Comparison of ENCODE assay signal across 8 mouse cellular contexts in the genomic region with DNA sequence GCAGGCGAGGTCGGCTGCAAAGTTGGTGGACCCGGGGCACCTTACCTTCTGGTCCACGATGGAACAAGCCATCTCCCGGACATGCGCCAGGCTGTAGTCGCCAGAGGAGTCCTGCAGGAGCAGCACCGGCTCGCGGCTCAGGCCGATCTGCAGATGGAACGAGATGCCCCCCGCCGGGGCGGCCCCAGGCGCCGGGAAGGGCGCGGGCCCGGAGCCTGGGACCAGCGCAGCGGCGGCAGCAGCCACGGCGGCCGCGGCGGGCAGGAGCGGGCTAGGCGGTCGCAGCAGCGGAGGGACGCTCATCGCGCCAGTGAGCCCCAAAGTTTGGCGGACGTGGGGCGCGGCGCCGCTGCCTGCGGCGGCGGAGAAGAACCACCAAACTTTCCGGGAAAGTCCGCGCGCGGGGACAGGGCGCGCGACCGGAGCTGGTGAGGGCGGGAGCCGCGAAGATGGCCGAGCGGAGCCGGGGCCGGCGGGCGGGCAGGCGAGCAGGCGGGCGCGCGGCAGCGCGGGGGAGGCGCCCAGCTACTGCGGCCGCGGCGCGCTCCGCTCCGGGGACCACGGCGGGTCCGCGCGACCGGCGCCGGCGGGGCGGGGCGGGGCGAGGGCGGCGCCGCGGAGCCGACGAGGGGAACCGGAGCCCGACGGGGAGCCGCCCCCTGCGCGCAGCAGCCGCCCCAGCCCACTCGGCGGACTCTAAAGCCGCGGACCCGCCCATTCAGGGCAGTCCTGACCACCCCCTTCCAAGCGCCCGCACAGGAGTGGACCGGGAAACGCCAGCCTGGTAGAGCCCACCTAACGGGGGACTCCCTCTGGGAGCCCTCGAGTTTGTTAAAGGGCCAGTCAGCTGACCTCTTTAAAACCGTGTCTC. TPM values are rescaled to one million over a fixed set of nuclear protein-coding genes. Genes with fewer than 3 reads are reported as not detected.
A peak's percentile ranks its signal among the peaks of the same experiment; 100 is the strongest.
DNase-seq lines count a peak whose midpoint lies in the region; ATAC-seq lines count a peak whose summit lies in the region.

A gene (minus strand): TSS at position 428 of the 871 bp plus-strand sequence.

- no peaks in the 10 kb centered on the region for H3K9me3 ChIP-seq in intestine, embryonic 14.5 days (ENCODE audit: control insufficient read depth, low read length)

- H3K36me3 ChIP-seq in intestine, embryonic 14.5 days (ENCODE audit: control insufficient read depth, insufficient read depth, low read length): no peaks in the 10 kb centered on the region

- intact Hi-C loops in left cerebral cortex, postnatal 10 days (cut with DNase I): no loop called here

- H3K4me2 ChIP-seq in intestine, embryonic 14.5 days (ENCODE audit: low read length): peak within 1 kb of the TSS; percentile 88

- WGBS in intestine, embryonic 14.5 days: under 1% methylated on average over 98 of the region's 114 CpGs

- no peaks in the 10 kb centered on the region for H3K27me3 ChIP-seq in intestine, embryonic 14.5 days (replicated peaks; ENCODE audit: control insufficient read depth, insufficient read depth, low read length)

- DNase-seq in adrenal gland, postnatal 25 days: peak; percentile 84
- DNase-seq in embryo, embryonic 11.5 days (ENCODE audit: low read depth, low spot score): peak; percentile 45
- DNase-seq in gastrocnemius, postnatal 4 days (ENCODE audit: low spot score in 2 of 2): peak; percentile 50 to 62
- peak; percentile 85 for DNase-seq in intestine, embryonic 14.5 days (ENCODE audit: low spot score)
- peak; percentile 30 to 78 for DNase-seq in left cerebral cortex, postnatal 10 days (ENCODE audit: extremely low spot score in 1 of 2, low spot score in 2 of 2)
- DNase-seq in lung, postnatal 4 days: peak; percentile 76 to 88
- peak; percentile 67 for DNase-seq in right cerebral cortex, postnatal 25 days

- H3K4me3 ChIP-seq in intestine, embryonic 14.5 days (ENCODE audit: low read depth, low read length): peak within 1 kb of the TSS; percentile 80

- no peaks in the 10 kb centered on the region for H3K4me1 ChIP-seq in intestine, embryonic 14.5 days (replicated peaks; ENCODE audit: control insufficient read depth, insufficient read depth, low read length)

- ATAC-seq in intestine, embryonic 14.5 days (replicated peaks; ENCODE audit: low FRiP score, low TSS enrichment, low read depth): peak; percentile 93
- ATAC-seq in activated CD4-positive, CD25-positive, alpha-beta regulatory T cell, adult 4 months: no peak

- 0 out of 2 replicates have a peak within 1 kb of the TSS, but pooled peaks have one; percentile 75 for H3K27ac ChIP-seq in intestine, embryonic 14.5 days (ENCODE audit: low read depth)

- peak within 1 kb of the TSS; percentile 70 for H3K9ac ChIP-seq in intestine, embryonic 14.5 days (ENCODE audit: low read length)

RNA-seq across cellular contexts. Expression of the gene that starts here (rescaled TPM):
- total RNA-seq in adrenal gland, postnatal 25 days (2021): 11.9 and 13.4 TPM in 2 replicates
- total RNA-seq in gastrocnemius, postnatal 4 days (2021): 10 to 100 TPM; 10.4 to 10.9 TPM
- polyA plus RNA-seq in intestine, embryonic 14.5 days (2014; fragmentation: Nextera tagmentation; extraction: Ambion mirVana): 6.1 and 6.3 TPM in 2 replicates
- total RNA-seq in left cerebral cortex, postnatal 10 days (2021): 1 to 10 TPM; 7.6 to 9.0 TPM
- not detected for polyA plus RNA-seq in activated CD4-positive, CD25-positive, alpha-beta regulatory T cell, adult 4 months (2017; shearing (Covaris generic))
